Mouse (Mus musculus): ENCODE results near the gene Schip1. TPM values are rescaled to one million over a fixed set of nuclear protein-coding genes. Genes with fewer than 3 reads are reported as not detected.

The Schip1 gene
- polyA plus RNA-seq, 1 experiment from 2014 or later: 152 TPM

DNA sequence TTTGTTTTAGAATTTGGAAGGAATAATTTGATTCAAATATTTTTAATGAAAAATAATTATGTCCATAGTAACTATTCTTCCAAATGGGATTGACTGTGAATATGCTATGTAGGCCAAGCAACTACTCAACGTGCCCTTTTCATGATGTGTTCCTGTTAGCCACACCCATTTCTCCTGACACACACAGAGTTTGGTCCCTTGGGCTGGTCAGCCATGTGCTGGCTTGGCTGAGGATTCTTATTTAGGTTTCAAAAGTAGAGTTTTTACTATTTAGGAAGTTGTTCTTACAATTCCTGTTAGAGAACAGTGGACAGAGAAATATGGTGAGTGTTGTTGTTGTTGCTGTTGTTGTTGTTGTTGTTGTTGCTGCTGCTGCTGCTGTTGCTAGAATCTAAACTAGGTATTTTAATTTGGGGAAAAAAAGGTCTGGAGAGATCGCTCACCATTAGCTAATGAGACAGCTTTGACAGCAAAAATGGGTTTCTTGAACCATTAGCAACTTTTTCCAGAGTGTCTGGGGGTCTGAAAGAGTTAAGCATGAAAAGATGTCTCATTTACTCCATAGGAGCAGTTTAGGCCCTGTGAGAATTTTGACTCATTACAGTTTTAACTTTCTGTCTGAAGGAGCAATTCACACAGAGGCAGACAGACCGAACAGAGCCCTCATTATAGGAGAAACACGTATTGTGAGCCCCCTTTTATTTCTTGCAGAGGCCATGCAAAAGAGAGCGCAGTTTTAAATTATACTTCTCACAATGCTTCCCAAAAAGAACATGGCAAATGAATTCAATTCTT lies 74.4 kb downstream of the Schip1 start:
- H3K27ac ChIP-seq: no peak overlapping the region
- H3K36me3 ChIP-seq: no peaks in the 10 kb centered on the region
- ATAC-seq (ENCODE audit: low FRiP score): no peak
- no peaks in the 10 kb centered on the region for H3K4me1 ChIP-seq (replicated peaks)
- H3K4me2 ChIP-seq: no peak overlapping the region
- H3K4me3 ChIP-seq: no peak overlapping the region
- no peaks in the 10 kb centered on the region for H3K9me3 ChIP-seq
- H3K27me3 ChIP-seq: no peaks in the 10 kb centered on the region
- 53% methylated on average over 5 of the region's 5 CpGs for WGBS
- no peak overlapping the region for H3K9ac ChIP-seq

- H3K4me3 ChIP-seq: no peak overlapping the region
- no peaks in the 10 kb centered on the region for H3K36me3 ChIP-seq
- no peak overlapping the region for H3K9ac ChIP-seq
- no peak overlapping the region for H3K4me2 ChIP-seq
- no peaks in the 10 kb centered on the region for H3K9me3 ChIP-seq
- no peaks in the 10 kb centered on the region for H3K27me3 ChIP-seq
- H3K27ac ChIP-seq: no peak overlapping the region
- ATAC-seq (ENCODE audit: low FRiP score): no peak
- WGBS: 85% methylated on average over 8 of the region's 8 CpGs
- no peaks in the 10 kb centered on the region for H3K4me1 ChIP-seq (replicated peaks)
Observed at GRCm38 (mm10) chr3:68150688-68151087, 86.1 kb downstream of the Schip1 start.

GRCm38 (mm10) chr3:68160175-68160574 lies 95.6 kb downstream of the Schip1 start:
- ATAC-seq (ENCODE audit: low FRiP score): no peak
- Histone ChIP-seq H3K9me3 (no peaks in the 10 kb centered on the region), H3K27ac (no peak overlapping the region), H3K9ac (no peak overlapping the region), H3K4me1 (replicated peaks) (no peaks in the 10 kb centered on the region), H3K4me2 (no peak overlapping the region), H3K27me3 (no peaks in the 10 kb centered on the region), H3K4me3 (no peak overlapping the region), H3K36me3 (no peaks in the 10 kb centered on the region)
- WGBS: 91% methylated on average over 1 of the region's 1 CpGs

- Histone ChIP-seq H3K4me2 (no peak overlapping the region), H3K27me3 (no peaks in the 10 kb centered on the region), H3K9ac (no peak overlapping the region), H3K36me3 (no peaks in the 10 kb centered on the region), H3K4me3 (no peak overlapping the region), H3K9me3 (no peaks in the 10 kb centered on the region), H3K4me1 (replicated peaks) (no peaks in the 10 kb centered on the region), H3K27ac (no peak overlapping the region)
- WGBS: 78% methylated on average over 3 of the region's 3 CpGs
- no peak for ATAC-seq (ENCODE audit: low FRiP score)
Observed at GRCm38 (mm10) chr3:68160760-68161159, 96.2 kb downstream of the Schip1 start.

DNA sequence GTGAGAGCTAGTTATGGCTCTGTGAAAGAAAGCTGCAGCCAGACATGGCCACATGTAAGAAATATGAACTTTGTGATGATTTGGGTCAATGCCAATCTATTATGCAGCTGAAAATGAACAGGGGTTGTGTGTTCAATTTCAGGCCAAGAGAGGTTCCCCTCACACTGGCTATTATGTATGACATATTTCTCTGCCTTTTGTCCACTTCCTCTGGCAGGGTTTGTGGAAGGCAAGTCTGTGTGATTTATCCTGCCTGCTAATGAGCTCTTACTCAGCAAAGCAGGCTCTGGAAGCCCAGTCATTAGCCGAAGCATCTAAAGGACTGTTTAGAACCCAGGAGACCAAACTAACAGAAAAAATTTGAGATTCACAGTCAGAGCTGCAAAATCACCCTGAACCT lies 113.6 kb downstream of the Schip1 start:
- Histone ChIP-seq H3K9me3 (no peaks in the 10 kb centered on the region), H3K27me3 (no peaks in the 10 kb centered on the region), H3K4me2 (no peak overlapping the region), H3K4me1 (replicated peaks) (peaks cover 4% of the 10 kb centered on the region; the same call in 1 of the 2 replicates), H3K27ac (no peak overlapping the region), H3K9ac (no peak overlapping the region), H3K36me3 (no peaks in the 10 kb centered on the region), H3K4me3 (no peak overlapping the region)
- WGBS: 52% methylated on average over 1 of the region's 1 CpGs
- no peak for ATAC-seq (ENCODE audit: low FRiP score)

GRCm38 (mm10) chr3:68187471-68187870 lies 122.9 kb downstream of the Schip1 start:
- H3K27ac ChIP-seq: no peak overlapping the region
- no peaks in the 10 kb centered on the region for H3K4me1 ChIP-seq (replicated peaks)
- no peak overlapping the region for H3K4me3 ChIP-seq
- H3K9me3 ChIP-seq: no peaks in the 10 kb centered on the region
- no peaks in the 10 kb centered on the region for H3K27me3 ChIP-seq
- H3K4me2 ChIP-seq: no peak overlapping the region
- WGBS: 56% methylated on average over 8 of the region's 8 CpGs
- no peak for ATAC-seq (ENCODE audit: low FRiP score)
- H3K36me3 ChIP-seq: no peaks in the 10 kb centered on the region
- no peak overlapping the region for H3K9ac ChIP-seq

DNA sequence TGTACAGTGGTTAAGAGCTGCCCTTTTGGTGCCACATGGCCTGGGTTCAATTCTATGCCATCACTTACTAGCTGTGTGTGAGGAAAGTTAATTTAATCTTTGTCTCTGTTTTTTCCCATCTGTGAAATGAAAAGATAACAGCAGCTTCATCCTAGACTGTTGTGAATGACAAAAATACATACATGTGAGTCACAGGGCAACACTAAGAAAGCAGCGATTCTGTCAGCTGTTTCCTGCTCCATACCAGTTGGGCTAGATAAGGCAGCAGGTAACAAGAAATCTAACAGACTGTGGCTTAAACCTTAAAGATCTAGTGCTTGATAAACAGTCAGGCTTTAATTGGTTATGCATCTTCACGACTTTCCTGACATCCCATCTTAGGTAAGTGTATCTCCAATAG lies 124.5 kb downstream of the Schip1 start:
- Histone ChIP-seq H3K4me3 (no peak overlapping the region), H3K27ac (no peak overlapping the region), H3K4me2 (no peak overlapping the region), H3K9me3 (no peaks in the 10 kb centered on the region), H3K4me1 (replicated peaks) (no peaks in the 10 kb centered on the region), H3K27me3 (no peaks in the 10 kb centered on the region), H3K9ac (no peak overlapping the region), H3K36me3 (no peaks in the 10 kb centered on the region)
- ATAC-seq (ENCODE audit: low FRiP score): no peak
- WGBS: 88% methylated on average over 2 of the region's 2 CpGs

DNA sequence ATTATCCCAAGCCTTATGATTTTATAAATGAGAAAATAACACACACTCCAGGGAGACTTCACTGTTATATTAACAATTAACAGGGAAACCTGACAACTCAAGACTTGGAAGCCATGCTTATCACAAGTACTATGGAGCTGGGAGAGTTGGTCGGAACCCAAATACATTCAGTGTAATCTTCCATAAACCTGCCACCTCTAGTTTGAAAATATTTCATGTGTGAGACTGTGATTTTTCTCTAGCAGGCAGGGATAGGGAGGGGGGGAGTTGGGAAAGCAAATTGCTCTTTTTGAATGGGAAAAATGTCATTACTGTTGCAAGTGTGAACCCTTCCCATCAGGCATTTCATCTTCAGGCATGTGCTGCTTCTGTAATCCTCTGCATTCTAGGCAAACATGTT lies 132.3 kb downstream of the Schip1 start:
- WGBS: 81% methylated on average over 1 of the region's 1 CpGs
- H3K27ac ChIP-seq: no peak overlapping the region

DNA sequence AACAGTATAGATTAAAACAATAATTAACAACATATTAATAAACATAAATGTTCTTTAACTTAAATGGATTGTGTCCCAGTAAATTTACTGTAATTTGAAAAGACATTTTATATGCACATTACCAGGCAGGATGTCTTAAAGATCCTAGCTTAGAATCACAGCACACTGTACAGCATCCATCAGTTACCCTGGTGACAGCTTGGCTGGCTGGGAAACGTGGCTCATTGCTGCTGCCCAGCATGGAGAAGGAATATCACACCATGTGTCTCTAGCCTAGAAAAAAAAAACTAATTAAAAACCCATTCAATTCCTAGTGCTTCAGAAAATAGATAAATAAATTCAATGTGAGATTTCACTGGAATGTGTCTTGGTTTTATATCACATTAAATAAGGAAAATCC lies 136.6 kb downstream of the Schip1 start:
- Histone ChIP-seq H3K4me2 (no peak overlapping the region), H3K4me3 (no peak overlapping the region), H3K36me3 (no peaks in the 10 kb centered on the region), H3K9me3 (no peaks in the 10 kb centered on the region), H3K4me1 (replicated peaks) (peaks cover 22% of the 10 kb centered on the region), H3K9ac (no peak overlapping the region), H3K27me3 (no peaks in the 10 kb centered on the region), H3K27ac (no peak overlapping the region)
- WGBS: 9% methylated on average over 1 of the region's 1 CpGs
- ATAC-seq (ENCODE audit: low FRiP score): peak; percentile 71; the same call in 1 of the 2 replicates

More for the DNA sequence above, 132.3 kb downstream of the Schip1 start:
- peaks cover 4% of the 10 kb centered on the region for H3K4me1 ChIP-seq (replicated peaks)
- H3K4me3 ChIP-seq: no peak overlapping the region
- H3K36me3 ChIP-seq: no peaks in the 10 kb centered on the region
- no peaks in the 10 kb centered on the region for H3K9me3 ChIP-seq
- ATAC-seq (ENCODE audit: low FRiP score): no peak
- no peak overlapping the region for H3K4me2 ChIP-seq
- no peak overlapping the region for H3K9ac ChIP-seq
- no peaks in the 10 kb centered on the region for H3K27me3 ChIP-seq

DNA sequence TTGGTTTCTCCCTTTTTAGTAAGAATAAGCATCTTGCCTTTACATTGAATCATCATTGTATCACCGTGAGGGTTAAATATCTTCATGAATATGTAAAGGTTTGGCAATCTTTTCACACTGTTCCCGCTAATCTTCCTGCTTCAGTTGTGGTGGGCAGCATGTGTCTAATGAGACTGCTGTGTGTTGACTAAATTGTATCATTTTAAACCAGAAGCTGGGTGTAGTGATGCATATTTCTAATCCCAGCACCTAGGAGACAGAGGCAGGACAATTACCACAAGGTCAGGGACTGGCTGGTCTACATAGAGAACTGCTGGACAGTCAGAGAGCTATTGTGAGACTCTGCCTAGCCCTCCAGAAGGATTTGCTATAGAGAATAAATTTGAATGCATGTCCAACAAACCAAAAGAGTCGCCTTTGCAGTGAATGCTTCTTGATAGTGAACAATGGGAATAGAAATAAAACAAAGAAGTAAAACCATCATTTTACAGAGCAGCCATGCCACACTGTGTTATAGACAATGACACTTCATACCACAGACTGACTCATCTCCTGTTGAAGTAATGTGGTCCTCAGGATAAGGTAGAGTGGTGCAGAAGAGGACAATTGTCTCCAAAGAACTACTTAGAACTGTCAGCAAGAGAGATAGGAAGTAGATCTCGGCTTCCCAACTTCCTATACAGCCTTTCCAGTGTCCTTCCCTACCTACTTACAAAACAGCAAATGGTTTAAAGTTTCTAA lies 137.7 kb downstream of the Schip1 start:
- WGBS: 20% methylated on average over 4 of the region's 4 CpGs
- H3K4me3 ChIP-seq: no peak overlapping the region
- no peak overlapping the region for H3K4me2 ChIP-seq
- H3K9ac ChIP-seq: no peak overlapping the region
- peak; percentile 52; the same call in 1 of the 2 replicates for ATAC-seq (ENCODE audit: low FRiP score)
- no peaks in the 10 kb centered on the region for H3K27me3 ChIP-seq
- no peaks in the 10 kb centered on the region for H3K9me3 ChIP-seq
- peaks cover 22% of the 10 kb centered on the region for H3K4me1 ChIP-seq (replicated peaks)
- no peaks in the 10 kb centered on the region for H3K36me3 ChIP-seq
- H3K27ac ChIP-seq: peak overlapping the region; percentile 66

DNA sequence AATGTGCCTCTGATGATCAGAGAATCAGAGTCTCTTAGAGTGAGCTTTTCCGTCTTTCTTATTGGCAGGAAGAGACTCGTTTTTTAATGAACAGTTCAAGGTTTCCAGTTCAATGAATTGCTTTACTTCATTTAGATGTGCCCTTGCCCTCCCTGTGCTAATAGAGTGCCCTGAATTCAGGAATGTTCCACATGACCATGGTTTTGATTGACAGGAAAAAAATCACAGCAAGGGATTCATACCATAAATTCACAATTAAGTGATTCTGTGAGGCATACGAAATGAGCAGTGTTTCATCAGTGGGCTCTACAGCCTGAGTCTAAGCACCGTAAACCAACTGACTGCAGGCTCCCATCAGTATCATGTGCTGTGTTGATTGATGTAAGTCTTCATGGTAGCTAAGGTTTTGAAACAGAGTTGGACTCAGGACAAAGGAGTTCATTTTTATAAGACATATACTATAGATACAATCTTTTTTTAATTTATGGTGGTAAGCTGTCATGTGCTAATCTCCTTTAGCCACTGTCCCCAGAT lies 139.4 kb downstream of the Schip1 start:
- no peak for ATAC-seq (ENCODE audit: low FRiP score)
- H3K27ac ChIP-seq: no peak overlapping the region
- H3K27me3 ChIP-seq: no peaks in the 10 kb centered on the region
- H3K9me3 ChIP-seq: no peaks in the 10 kb centered on the region
- H3K4me1 ChIP-seq (replicated peaks): peaks cover 22% of the 10 kb centered on the region
- H3K9ac ChIP-seq: no peak overlapping the region
- no peaks in the 10 kb centered on the region for H3K36me3 ChIP-seq
- H3K4me3 ChIP-seq: no peak overlapping the region
- H3K4me2 ChIP-seq: no peak overlapping the region
- 40% methylated on average over 4 of the region's 4 CpGs for WGBS

- no peaks in the 10 kb centered on the region for H3K4me1 ChIP-seq (replicated peaks)
- H3K27me3 ChIP-seq: no peaks in the 10 kb centered on the region
- H3K4me2 ChIP-seq: no peak overlapping the region
- no peak for ATAC-seq (ENCODE audit: low FRiP score)
- H3K9ac ChIP-seq: no peak overlapping the region
- no peaks in the 10 kb centered on the region for H3K36me3 ChIP-seq
- H3K27ac ChIP-seq: no peak overlapping the region
- H3K9me3 ChIP-seq: no peaks in the 10 kb centered on the region
- H3K4me3 ChIP-seq: no peak overlapping the region
- 71% methylated on average over 4 of the region's 4 CpGs for WGBS
Observed at GRCm38 (mm10) chr3:68210422-68210821, 145.8 kb downstream of the Schip1 start.
